Mouse (Mus musculus) MEL (cell line): ENCODE results near the gene Sparcl1. TPM values are rescaled to one million over a fixed set of nuclear protein-coding genes. Genes with fewer than 3 reads are reported as not detected.

Source experiments
- DNase-seq: peaks from one replicate; pipeline ENCODE4 v3.0.0; 2011; ENCODE audit warnings: low read depth, low spot score
- H3K27ac ChIP-seq: 2 replicates; pipeline ENCODE4 v1.5.1; 2012; ENCODE audit warnings: low read depth, mild to moderate bottlenecking, control low read depth, low read length, moderate library complexity; ENCODE audit not compliant: control insufficient read depth
- H3K27me3 ChIP-seq, 2 experiments: fragments of 150-350 bp in 1 of 2; sonication (generic) in 1 of 2; 2 replicates each; pipeline ENCODE4 v1.6.1; 2012; ENCODE audit warnings: low read length in 2 of 2, mild to moderate bottlenecking in 2 of 2, improper control_type of control experiment in 1 of 2, moderate library complexity in 1 of 2; ENCODE audit not compliant: insufficient read depth in 2 of 2, control insufficient read depth in 1 of 2
- H3K36me3 ChIP-seq, 2 experiments: 2 replicates each; pipeline ENCODE4 v1.6.1; 2012 to 2014; ENCODE audit warnings: low read length in 2 of 2, improper control_type of control experiment in 1 of 2, inconsistent platforms in 1 of 2, mild to moderate bottlenecking in 1 of 2; ENCODE audit not compliant: insufficient read depth in 2 of 2, control insufficient read depth in 1 of 2
- H3K4me1 ChIP-seq, 2 experiments: fragments of 150-350 bp in 1 of 2; sonication (generic) in 1 of 2; 2 replicates each; pipeline ENCODE4 v1.6.1; 2012; ENCODE audit warnings: low read length in 2 of 2, improper control_type of control experiment in 1 of 2, mild to moderate bottlenecking in 1 of 2; ENCODE audit not compliant: insufficient read depth in 2 of 2, control insufficient read depth in 1 of 2
- H3K4me3 ChIP-seq, 2 experiments: fragments of 150-350 bp in 1 of 2; sonication (generic) in 1 of 2; 2 replicates each; pipeline ENCODE4 v1.5.1; 2012; ENCODE audit warnings: low read depth in 2 of 2, low read length in 2 of 2, mild to moderate bottlenecking in 2 of 2, moderate library complexity in 2 of 2, control low read depth in 1 of 2, improper control_type of control experiment in 1 of 2; ENCODE audit not compliant: control insufficient read depth in 1 of 2, insufficient read depth in 1 of 2
- H3K79me2 ChIP-seq: 2 replicates; pipeline ENCODE4 v1.6.1; 2012; ENCODE audit warnings: mild to moderate bottlenecking, low read length, moderate library complexity; ENCODE audit not compliant: control insufficient read depth, poor library complexity, insufficient read depth
- H3K9ac ChIP-seq: 2 replicates; pipeline ENCODE4 v1.6.1; 2012; ENCODE audit warnings: low read depth, mild to moderate bottlenecking, control low read depth, low read length, moderate library complexity; ENCODE audit not compliant: control insufficient read depth, poor library complexity, severe bottlenecking
- H3K9me3 ChIP-seq: fragments of 150-350 bp; sonication (generic); replicated peaks from 2 replicates; pipeline ENCODE4 v1.6.1; 2012; ENCODE audit warnings: mild to moderate bottlenecking, low read length, improper control_type of control experiment, moderate library complexity; ENCODE audit not compliant: insufficient read depth
- ELF1 ChIP-seq: IDR thresholded peaks from 2 replicates; pipeline ENCODE4 v1.6.1; 2014; ENCODE audit warnings: low read depth, mild to moderate bottlenecking, inconsistent platforms, low read length, improper control_type of control experiment, moderate library complexity
- EP300 ChIP-seq, 2 experiments: IDR thresholded peaks; 2 replicates each; pipeline ENCODE4 v1.6.1; 2011; ENCODE audit warnings: improper control_type of control experiment in 2 of 2, low read length in 2 of 2, low read depth in 1 of 2, mild to moderate bottlenecking in 1 of 2
- KAT2A ChIP-seq: conservative IDR thresholded peaks from 2 replicates; pipeline ENCODE4 v1.6.1; 2012; ENCODE audit warnings: low read depth, low read length, improper control_type of control experiment, inconsistent platforms
- MAFK ChIP-seq: IDR thresholded peaks from 2 replicates; pipeline ENCODE4 v1.6.1; 2011; ENCODE audit warnings: low read depth, mild to moderate bottlenecking, low read length, improper control_type of control experiment, borderline replicate concordance
- MAX ChIP-seq: IDR thresholded peaks from 2 replicates; pipeline ENCODE4 v1.6.1; 2011; ENCODE audit warnings: low read length, improper control_type of control experiment
- MAZ ChIP-seq: IDR thresholded peaks from 2 replicates; pipeline ENCODE4 v1.6.1; 2012; ENCODE audit warnings: low read depth, mild to moderate bottlenecking, inconsistent platforms, low read length, improper control_type of control experiment
- MYB ChIP-seq: IDR thresholded peaks from 2 replicates; pipeline ENCODE4 v1.6.1; 2011; ENCODE audit warnings: mild to moderate bottlenecking, low read depth, low read length, improper control_type of control experiment
- NRF1 ChIP-seq: IDR thresholded peaks from 2 replicates; pipeline ENCODE4 v1.6.1; 2014; ENCODE audit warnings: low read depth, mild to moderate bottlenecking, inconsistent platforms, low read length, improper control_type of control experiment, moderate library complexity; ENCODE audit not compliant: poor library complexity, insufficient read depth, severe bottlenecking
- POLR2AphosphoS2 ChIP-seq: IDR thresholded peaks from 2 replicates; pipeline ENCODE4 v1.6.1; 2011; ENCODE audit warnings: low read length, improper control_type of control experiment
- RCOR1 ChIP-seq: IDR thresholded peaks from 2 replicates; pipeline ENCODE4 v1.6.1; 2012; ENCODE audit warnings: low read depth, mild to moderate bottlenecking, inconsistent platforms, low read length, improper control_type of control experiment
- SMC3 ChIP-seq: IDR thresholded peaks from 2 replicates; pipeline ENCODE4 v1.6.1; 2011; ENCODE audit warnings: low read depth, low read length, improper control_type of control experiment
- TAL1 ChIP-seq: IDR thresholded peaks from 2 replicates; pipeline ENCODE4 v1.6.1; 2012; ENCODE audit warnings: mild to moderate bottlenecking, inconsistent platforms, low read length, moderate library complexity, mixed read lengths
- TBP ChIP-seq: IDR thresholded peaks from 2 replicates; pipeline ENCODE4 v1.8.0; 2011; ENCODE audit warnings: low read depth, low read length, improper control_type of control experiment
- ZC3H11A ChIP-seq: IDR thresholded peaks from 2 replicates; pipeline ENCODE4 v1.6.1; 2012; ENCODE audit warnings: low read depth, mild to moderate bottlenecking, inconsistent platforms, low read length, improper control_type of control experiment
- ZNF384 ChIP-seq: IDR thresholded peaks from 2 replicates; pipeline ENCODE4 v1.6.1; 2012; ENCODE audit warnings: low read depth, mild to moderate bottlenecking, inconsistent platforms, low read length, improper control_type of control experiment
- polyA plus RNA-seq, 2 experiments: library from polyadenylated mRNA; stranded (reverse) in 1 of 2; unstranded in 1 of 2; fragments of >175 nt in 1 of 2; fragments of >200 nt in 1 of 2; gene quantifications; 2 replicates each; pipeline versions ENCODE4 v1.2.1 to v1.2.4; 2012; ENCODE audit warnings: low replicate concordance in 2 of 2, low read depth in 1 of 2; ENCODE audit not compliant: insufficient read length in 2 of 2, insufficient read depth in 1 of 2, missing spikeins in 1 of 2
- total RNA-seq: library from RNA; depleted of rRNA; stranded (reverse); fragments of 300-350 nt; gene quantifications from 2 replicates; pipeline ENCODE4 v1.2.3, GENCODE M21; 2012

Gene Sparcl1
- total and polyA plus RNA-seq, 3 experiments, result not detected

- DNase-seq, result no peak
- TF ChIP-seq ZC3H11A (no peak), RCOR1 (0 out of 2 replicates have a peak, but pooled peaks have one; percentile 13)
- TF ChIP-seq, all 39 proteins: peak for 1
- no peaks in the 10 kb centered on the region for H3K79me2 ChIP-seq
- H3K4me3 ChIP-seq, result no peak overlapping the region
- H3K27me3 ChIP-seq, result no peaks in the 10 kb centered on the region
- H3K27ac ChIP-seq, result peak overlapping the region; percentile 92
- H3K4me1 ChIP-seq, result peaks cover 15 to 20% of the 10 kb centered on the region in 2 experiments
- 0 out of 2 replicates have a peak overlapping the region, but pooled peaks have one; percentile 3 for H3K9ac ChIP-seq
- peaks cover 8 to 25% of the 10 kb centered on the region in 2 experiments for H3K36me3 ChIP-seq
- no peaks in the 10 kb centered on the region for H3K9me3 ChIP-seq
Observed at GRCm38 (mm10) chr5:104061936-104062772, 51.4 kb downstream of the Sparcl1 start.

DNA sequence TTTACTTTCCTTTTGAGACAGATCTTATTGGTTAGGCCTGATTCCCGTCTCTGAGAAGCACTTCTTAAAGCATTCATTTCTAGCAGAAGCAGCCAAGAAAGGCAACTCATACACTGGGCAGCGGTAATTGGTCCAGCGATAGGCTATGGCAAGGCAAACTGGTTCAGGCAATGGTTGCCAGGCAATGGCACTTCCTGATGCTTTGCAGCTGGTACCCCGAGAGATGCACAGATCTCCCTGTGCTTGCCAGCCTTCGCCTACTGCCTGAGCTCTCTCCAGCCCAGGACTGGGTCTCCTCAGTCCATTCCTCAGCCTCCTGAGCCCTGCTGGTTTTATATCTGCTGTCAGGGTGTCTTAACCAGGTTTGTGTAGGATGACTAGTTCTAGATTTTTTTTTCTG is 53.1 kb downstream of the Sparcl1 start:
- peaks cover 8 to 25% of the 10 kb centered on the region in 2 experiments for H3K36me3 ChIP-seq
- H3K4me3 ChIP-seq, result no peak overlapping the region
- DNase-seq, result no peak
- H3K27me3 ChIP-seq, result no peaks in the 10 kb centered on the region
- no peak overlapping the region for H3K27ac ChIP-seq
- no peaks in the 10 kb centered on the region for H3K79me2 ChIP-seq
- no peaks in the 10 kb centered on the region for H3K9me3 ChIP-seq
- TF ChIP-seq SMC3, result no peak
- TF ChIP-seq POLR2AphosphoS2, result no peak
- no peak for TF ChIP-seq EP300 (IDR thresholded peaks at IDR 0.05; ENCODE audit: low read depth in 1 of 2, low read length in 2 of 2)
- TF ChIP-seq ZNF384, result no peak
- no peak for TF ChIP-seq KAT2A
- no peak for TF ChIP-seq ELF1
- no peak for TF ChIP-seq MAFK
- no peak for TF ChIP-seq MYB
- TF ChIP-seq MAZ, result no peak
- no peak for TF ChIP-seq MAX
- no peak for TF ChIP-seq TBP
- TF ChIP-seq NRF1, result no peak
- TF ChIP-seq TAL1, result no peak
- H3K4me1 ChIP-seq, result peaks cover 15 to 20% of the 10 kb centered on the region in 2 experiments
- no peak overlapping the region for H3K9ac ChIP-seq
